Mouse (Mus musculus) myocyte (in vitro differentiated cells): ENCODE data around the gene Ace2. TPM values are rescaled to one million over a fixed set of nuclear protein-coding genes. Genes with fewer than 3 reads are reported as not detected.

Source experiments
- H3K27me3 ChIP-seq: one replicate; pipeline ENCODE4 v1.6.1; 2011; ENCODE audit not compliant: control insufficient read depth, insufficient read depth, insufficient read length
- H3K36me3 ChIP-seq: one replicate; pipeline ENCODE4 v1.6.1; 2011; ENCODE audit not compliant: control insufficient read depth, insufficient read depth
- H3K4me2 ChIP-seq: one replicate; pipeline ENCODE4 v1.6.1; 2011; ENCODE audit warnings: low read depth, control low read depth
- H3K4me3 ChIP-seq: one replicate; pipeline ENCODE4 v1.5.1; 2011; ENCODE audit warnings: mild to moderate bottlenecking, control low read depth, moderate library complexity
- H3K79me2 ChIP-seq: one replicate; pipeline ENCODE4 v1.6.1; 2011; ENCODE audit not compliant: control insufficient read depth, insufficient read depth
- H3ac ChIP-seq: one replicate; pipeline ENCODE4 v1.6.1; 2011; ENCODE audit not compliant: control insufficient read depth, insufficient read length
- CEBPB ChIP-seq: IDR thresholded peaks from 2 replicates; pipeline ENCODE4 v1.6.1; 2011; ENCODE audit warnings: mild to moderate bottlenecking, moderate library complexity; ENCODE audit not compliant: poor library complexity, insufficient read depth, severe bottlenecking
- E2F4 ChIP-seq: IDR thresholded peaks from one replicate; pipeline ENCODE4 v1.6.1; 2011; ENCODE audit warnings: mild to moderate bottlenecking, control low read depth, moderate library complexity; ENCODE audit not compliant: insufficient read depth
- MAX ChIP-seq: IDR thresholded peaks from one replicate; pipeline ENCODE4 v1.6.1; 2011; ENCODE audit warnings: low read depth, mild to moderate bottlenecking, control low read depth
- MYOD1 ChIP-seq, 3 experiments: IDR thresholded peaks; one replicate each; pipeline ENCODE4 v1.6.1; 2011; ENCODE audit warnings: control low read depth in 2 of 3, low read depth in 2 of 3, mild to moderate bottlenecking in 2 of 3, moderate library complexity in 1 of 3; ENCODE audit not compliant: insufficient read length in 2 of 3, control insufficient read depth in 1 of 3
- MYOG ChIP-seq, 3 experiments: IDR thresholded peaks; one replicate each; pipeline ENCODE4 v1.6.1; 2011; ENCODE audit warnings: control low read depth in 2 of 3, low read depth in 2 of 3, mild to moderate bottlenecking in 2 of 3; ENCODE audit not compliant: insufficient read length in 2 of 3, control insufficient read depth in 1 of 3, insufficient read depth in 1 of 3
- POLR2A ChIP-seq: IDR thresholded peaks from one replicate; pipeline ENCODE4 v1.6.1; 2011; ENCODE audit warnings: low read depth, mild to moderate bottlenecking, control low read depth, moderate library complexity; ENCODE audit not compliant: insufficient read length
- POLR2AphosphoS2 ChIP-seq: IDR thresholded peaks from one replicate; pipeline ENCODE4 v1.6.1; 2011; ENCODE audit warnings: low read depth, control low read depth; ENCODE audit not compliant: insufficient read length
- REST ChIP-seq: IDR thresholded peaks from one replicate; pipeline ENCODE4 v1.6.1; 2011; ENCODE audit warnings: mild to moderate bottlenecking, control low read depth, moderate library complexity; ENCODE audit not compliant: insufficient read depth, insufficient read length
- SRF ChIP-seq: IDR thresholded peaks from one replicate; pipeline ENCODE4 v1.6.1; 2011; ENCODE audit warnings: low read depth; ENCODE audit not compliant: control insufficient read depth, insufficient read length
- TCF12 ChIP-seq: IDR thresholded peaks from one replicate; pipeline ENCODE4 v1.6.1; 2011; ENCODE audit warnings: mild to moderate bottlenecking, control low read depth; ENCODE audit not compliant: poor library complexity, insufficient read depth, severe bottlenecking
- TCF3 ChIP-seq: IDR thresholded peaks from one replicate; pipeline ENCODE4 v1.6.1; 2011; ENCODE audit warnings: low read depth, control low read depth; ENCODE audit not compliant: insufficient read length
- USF1 ChIP-seq: IDR thresholded peaks from one replicate; pipeline ENCODE4 v1.6.1; 2011; ENCODE audit warnings: low read depth, mild to moderate bottlenecking, control low read depth, moderate library complexity
- polyA plus RNA-seq: library from polyadenylated mRNA; unstranded; fragments of >200 nt; fragmentation: generic; extraction: Trizol; gene quantifications from one replicate; pipeline ENCODE4 v1.2.1, GENCODE M21; 2012; ENCODE audit warnings: missing spikeins

Ace2 gene
- polyA plus RNA-seq, 1 experiment = not detected

- no peak overlapping the region for H3K4me2 ChIP-seq
- H3K36me3 ChIP-seq = no peaks in the 10 kb centered on the region
- no peak overlapping the region for H3ac ChIP-seq
- no peaks in the 10 kb centered on the region for H3K79me2 ChIP-seq
- H3K4me3 ChIP-seq = no peak overlapping the region
- no peaks in the 10 kb centered on the region for H3K27me3 ChIP-seq
- TF ChIP-seq TCF3 (no peak), USF1 (no peak), MYOD1 (IDR thresholded peaks at IDR 0.05; ENCODE audit: control insufficient read depth in 1 of 3, insufficient read length in 2 of 3, low read depth in 2 of 3) (no peak), MAX (no peak), E2F4 (no peak), POLR2AphosphoS2 (no peak), POLR2A (no peak), TCF12 (no peak), MYOG (IDR thresholded peaks at IDR 0.05; ENCODE audit: control insufficient read depth in 1 of 3, insufficient read depth in 1 of 3, insufficient read length in 2 of 3, low read depth in 2 of 3) (no peak), SRF (no peak), CEBPB (no peak), REST (no peak)
Measured at GRCm38 (mm10) chrX:164113744-164114143, 25.4 kb upstream of the Ace2 start.

DNA sequence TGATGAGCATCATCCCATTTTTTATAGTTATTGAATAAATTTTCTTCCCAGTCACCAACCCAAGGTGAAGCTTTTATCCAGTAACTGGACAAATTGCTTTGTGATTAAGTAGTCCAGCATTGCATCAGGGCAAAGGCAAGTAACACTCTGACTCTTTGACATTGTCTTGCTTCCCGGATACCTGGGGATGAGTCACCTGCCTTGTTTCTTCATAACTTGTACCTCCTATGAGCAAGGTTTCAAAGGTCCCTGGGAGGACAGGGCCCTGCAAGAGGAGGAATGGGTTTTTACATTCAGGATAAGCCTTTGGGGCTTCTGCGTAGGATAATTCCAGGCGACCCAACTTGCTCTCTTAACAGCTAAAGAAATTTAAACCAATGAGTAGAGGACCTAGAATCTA, 15.2 kb upstream of the Ace2 start:
- Histone ChIP-seq H3K36me3 (no peaks in the 10 kb centered on the region), H3ac (no peak overlapping the region), H3K4me2 (no peak overlapping the region), H3K27me3 (no peaks in the 10 kb centered on the region), H3K4me3 (no peak overlapping the region), H3K79me2 (no peaks in the 10 kb centered on the region)
- TF ChIP-seq MYOD1 (IDR thresholded peaks at IDR 0.05; ENCODE audit: control insufficient read depth in 1 of 3, insufficient read length in 2 of 3, low read depth in 2 of 3) = no peak

DNA sequence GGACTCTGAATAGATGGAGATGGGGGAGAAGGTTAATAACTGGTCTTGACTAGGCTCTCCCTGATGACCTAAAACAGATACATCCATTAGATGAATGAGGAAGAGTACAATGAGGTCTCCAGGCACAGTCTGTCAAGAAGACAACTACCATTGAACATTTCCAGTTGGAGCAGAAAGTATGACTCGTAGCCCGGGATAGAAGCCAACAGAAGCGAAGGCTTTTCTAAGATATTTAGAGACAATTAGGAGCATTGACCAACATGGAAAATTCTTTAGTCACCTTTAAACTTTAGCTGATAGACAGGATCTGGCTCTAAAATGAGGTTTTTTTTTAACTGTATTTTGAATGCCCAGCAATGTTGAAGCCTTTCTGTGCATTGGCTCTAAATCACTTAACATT, 5.6 kb upstream of the Ace2 start:
- no peaks in the 10 kb centered on the region for H3K27me3 ChIP-seq

DNA sequence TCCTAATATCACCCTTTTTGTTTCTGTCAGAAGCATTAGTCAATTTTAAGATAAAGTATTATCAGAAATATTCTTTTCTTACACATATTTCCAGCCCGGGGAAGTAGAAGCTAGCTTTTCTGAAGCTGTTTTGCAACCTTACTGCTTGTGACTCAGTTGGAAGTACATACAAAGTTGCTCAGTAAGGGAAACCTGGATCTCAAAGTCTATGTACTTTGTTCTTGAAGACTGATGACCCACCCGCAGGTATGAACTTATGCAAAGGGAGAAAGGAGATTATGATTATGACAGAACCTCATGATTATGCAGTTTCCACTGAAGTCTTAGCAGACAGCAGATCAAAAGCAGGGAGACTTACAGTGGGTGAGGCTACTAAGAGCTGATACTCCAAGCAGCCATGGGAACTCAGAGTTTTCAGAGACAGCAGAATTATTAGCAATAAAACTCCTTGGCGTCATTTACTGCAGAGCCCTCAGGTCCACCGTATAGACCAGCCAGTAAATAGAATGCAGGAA, 3.8 kb upstream of the Ace2 start:
- no peak overlapping the region for H3K4me2 ChIP-seq
- H3K79me2 ChIP-seq = no peaks in the 10 kb centered on the region
- H3K4me3 ChIP-seq = no peak overlapping the region
- H3ac ChIP-seq = no peak overlapping the region
- TF ChIP-seq POLR2A (no peak), POLR2AphosphoS2 (no peak), REST (no peak), E2F4 (no peak), SRF (no peak)
- no peaks in the 10 kb centered on the region for H3K36me3 ChIP-seq
- no peaks in the 10 kb centered on the region for H3K27me3 ChIP-seq

More for the DNA sequence above, 5.6 kb upstream of the Ace2 start:
- H3K4me2 ChIP-seq = no peak overlapping the region
- H3K79me2 ChIP-seq = no peaks in the 10 kb centered on the region
- H3ac ChIP-seq = no peak overlapping the region
- H3K4me3 ChIP-seq = no peak overlapping the region
- no peaks in the 10 kb centered on the region for H3K36me3 ChIP-seq
- TF ChIP-seq POLR2A (no peak), MAX (no peak)

- Histone ChIP-seq H3K27me3 (no peaks in the 10 kb centered on the region), H3ac (no peak overlapping the region)
- TF ChIP-seq MAX = no peak
- no peak for TF ChIP-seq TCF3
- TF ChIP-seq POLR2AphosphoS2 = no peak
- TF ChIP-seq E2F4 = no peak
- no peak for TF ChIP-seq CEBPB
- TF ChIP-seq USF1 = no peak
- no peak for TF ChIP-seq SRF
- no peak for TF ChIP-seq MYOD1 (IDR thresholded peaks at IDR 0.05; ENCODE audit: control insufficient read depth in 1 of 3, insufficient read length in 2 of 3, low read depth in 2 of 3)
- TF ChIP-seq POLR2A = no peak
- no peak for TF ChIP-seq MYOG (IDR thresholded peaks at IDR 0.05; ENCODE audit: control insufficient read depth in 1 of 3, insufficient read depth in 1 of 3, insufficient read length in 2 of 3, low read depth in 2 of 3)
- TF ChIP-seq REST = no peak
- no peak for TF ChIP-seq TCF12
Measured at GRCm38 (mm10) chrX:164145463-164146250, 6.5 kb downstream of the Ace2 start.

More at GRCm38 (mm10) chrX:164145463-164146250, 6.5 kb downstream of the Ace2 start:
- Histone ChIP-seq H3K4me2 (no peak overlapping the region), H3K79me2 (no peaks in the 10 kb centered on the region), H3K36me3 (no peaks in the 10 kb centered on the region), H3K4me3 (no peak overlapping the region)
